ENCODE assay signal across 13 mouse cellular contexts in the genomic region with DNA sequence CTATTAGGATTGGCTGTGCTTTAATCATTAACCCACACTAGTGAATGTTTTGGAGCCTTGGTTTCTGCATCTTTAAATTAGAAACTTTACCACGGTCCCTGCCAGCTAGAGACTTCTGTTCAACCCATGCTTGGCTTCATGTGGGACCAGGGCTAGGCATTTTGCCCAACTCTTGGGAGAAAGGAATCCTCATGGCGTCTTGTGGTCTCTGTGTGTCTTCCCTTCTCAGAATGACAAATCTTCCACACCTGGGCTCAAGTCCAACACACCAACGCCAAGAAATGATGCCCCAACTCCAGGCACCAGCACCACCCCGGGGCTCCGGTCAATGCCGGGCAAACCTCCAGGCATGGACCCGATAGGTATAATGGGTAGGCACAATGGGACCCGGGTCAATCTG. TPM values are rescaled to one million over a fixed set of nuclear protein-coding genes. Genes with fewer than 3 reads are reported as not detected.
DNase-seq lines count a peak whose midpoint lies in the region; ATAC-seq and TF ChIP-seq lines count a peak whose summit lies in the region.
"Had no signal": no experiment of that assay in that cellular context is flagged by ENCODE, and none has a peak within 500 bp of the region (broad histone marks: within the 10 kb centered on the region; RNA-seq: fewer than 3 reads in every experiment).

No protein-coding gene starts in this region.

- H3K9ac ChIP-seq in kidney, embryonic 16.5 days (replicated peaks; ENCODE audit: low read length) = no peak overlapping the region

- H3K4me1 ChIP-seq in kidney, adult 2 months (ENCODE audit: control insufficient read depth, insufficient read depth, low read length) = peaks cover 25% of the 10 kb centered on the region
- H3K4me1 ChIP-seq in kidney, embryonic 16.5 days (ENCODE audit: insufficient read depth, low read length) = peaks cover 33% of the 10 kb centered on the region
- peaks cover 5% of the 10 kb centered on the region for H3K4me1 ChIP-seq in lung, adult 2 months (ENCODE audit: control insufficient read depth, insufficient read depth, low read length)

- H3K4me2 ChIP-seq in kidney, embryonic 16.5 days (replicated peaks; ENCODE audit: low read depth, low read length) = no peak overlapping the region

- H3K4me3 ChIP-seq in kidney, adult 2 months (ENCODE audit: insufficient read depth, low read depth, low read length) = no peak overlapping the region
- H3K4me3 ChIP-seq in kidney, embryonic 16.5 days (ENCODE audit: low read length) = no peak overlapping the region
- H3K4me3 ChIP-seq in lung, adult 2 months (replicated peaks; ENCODE audit: extremely low read depth, low read depth, low read length) = no peak overlapping the region
- H3K4me3 ChIP-seq: erythroblast, embryonic 14.5 days; heart, embryonic 10.5 days; midbrain, embryonic 10.5 days had no signal

- no peaks in the 10 kb centered on the region for H3K27me3 ChIP-seq in kidney, adult 2 months (replicated peaks; ENCODE audit: control insufficient read depth, insufficient read depth, low read length)
- no peaks in the 10 kb centered on the region for H3K27me3 ChIP-seq in kidney, embryonic 16.5 days (ENCODE audit: insufficient read depth, low read length)

- no peak for TF ChIP-seq POLR2A in kidney, adult 2 months (IDR thresholded peaks at IDR 0.05; ENCODE audit: low read depth, low read length)
- TF ChIP-seq POLR2A in lung, adult 2 months (IDR thresholded peaks at IDR 0.05; ENCODE audit: borderline replicate concordance, extremely low read depth, low read depth, low read length) = no peak

- WGBS in kidney, adult 2 months = 41% methylated on average over 8 of the region's 8 CpGs
- WGBS in kidney, embryonic 16.5 days = 81% methylated on average over 8 of the region's 8 CpGs
- WGBS in lung, adult 2 months = 82% methylated on average over 8 of the region's 8 CpGs

- ATAC-seq in kidney, embryonic 16.5 days (ENCODE audit: low FRiP score, low TSS enrichment) = no peak

- DNase-seq in kidney, adult 2 months = peak; percentile 82
- DNase-seq in adipocyte (ENCODE audit: low spot score) = peak; percentile 46
- DNase-seq in cerebellum, adult 9-10 months = peak; percentile 38
- DNase-seq in kidney, postnatal 10 days = peak; percentile 43
- DNase-seq in lung, adult 2 months = no peak
- no peak for DNase-seq in ovary, adult 18-20 months (ENCODE audit: low spot score)
- DNase-seq: heart, postnatal 4 days; liver had no signal

- no peak overlapping the region for H3K27ac ChIP-seq in kidney, adult 2 months (ENCODE audit: insufficient read depth, low read depth, low read length)
- no peak overlapping the region for H3K27ac ChIP-seq in kidney, embryonic 16.5 days (ENCODE audit: low read length)
- H3K27ac ChIP-seq: heart, embryonic 10.5 days; midbrain, embryonic 10.5 days; stomach, postnatal 0 days had no signal

- no peak for TF ChIP-seq CTCF in kidney, adult 2 months (conservative IDR thresholded peaks at IDR 0.05; ENCODE audit: insufficient read depth, insufficient read length, low read depth, low read length)
- TF ChIP-seq CTCF in lung, adult 2 months (IDR thresholded peaks at IDR 0.05; ENCODE audit: insufficient read depth, low read length) = no peak

- no peaks in the 10 kb centered on the region for H3K9me3 ChIP-seq in kidney, embryonic 16.5 days (ENCODE audit: low read length)
- H3K9me3 ChIP-seq: heart, embryonic 10.5 days; midbrain, embryonic 10.5 days had no signal

- peaks cover 8% of the 10 kb centered on the region for H3K36me3 ChIP-seq in kidney, adult 2 months (ENCODE audit: control insufficient read depth, insufficient read depth, low read length)
- peaks cover 82% of the 10 kb centered on the region for H3K36me3 ChIP-seq in kidney, embryonic 16.5 days (ENCODE audit: insufficient read depth, low read length)

RNA-seq across cellular contexts. Expression of gene Tle3, which starts 36.9 kb away (rescaled TPM):
- 47.2 and 50.9 TPM in 2 replicates for polyA plus RNA-seq in kidney, adult 2 months (2012; rRNA removed)
- 26.0 and 30.8 TPM in 2 replicates for polyA plus RNA-seq in kidney, embryonic 16.5 days (2015; fragmentation: Nextera tagmentation; extraction: Ambion mirVana)
- polyA plus RNA-seq in lung, adult 2 months (2012; rRNA removed) = 55.1 and 59.1 TPM in 2 replicates

Comparison
In these comparisons a context has a peak if more than half of its experiments do, and no peak if none do; other contexts are left out.
1. DNase-seq: peak in kidney, adult 2 months (single experiment), adipocyte (single experiment), cerebellum, adult 9-10 months (single experiment) and kidney, postnatal 10 days (single experiment); none in lung, adult 2 months (single experiment) and ovary, adult 18-20 months (single experiment).